Comparison of ENCODE assay signal across 7 mouse cellular contexts in genomic region chr1:72873078-72873477, GRCm38 (mm10). TPM values are rescaled to one million over a fixed set of nuclear protein-coding genes. Genes with fewer than 3 reads are reported as not detected.
DNase-seq lines count a peak whose midpoint lies in the region; ATAC-seq and TF ChIP-seq lines count a peak whose summit lies in the region.

No protein-coding gene starts in this region.

- TF ChIP-seq EP300 in stomach, postnatal 0 days (optimal IDR thresholded peaks at IDR 0.05): no peak

- peak overlapping the region; percentile 54 for H3K4me3 ChIP-seq in lung, embryonic 15.5 days
- H3K4me3 ChIP-seq in forebrain, embryonic 12.5 days (replicated peaks): peak overlapping the region; percentile 59
- peak overlapping the region; percentile 70 for H3K4me3 ChIP-seq in limb, embryonic 13.5 days
- H3K4me3 ChIP-seq in stomach, postnatal 0 days (ENCODE audit: low read depth, low read length): peak overlapping the region; percentile 65

- no peaks in the 10 kb centered on the region for H3K9me3 ChIP-seq in lung, embryonic 15.5 days
- no peaks in the 10 kb centered on the region for H3K9me3 ChIP-seq in forebrain, embryonic 12.5 days
- no peaks in the 10 kb centered on the region for H3K9me3 ChIP-seq in limb, embryonic 13.5 days
- H3K9me3 ChIP-seq in stomach, postnatal 0 days (ENCODE audit: control insufficient read depth, low read length): no peaks in the 10 kb centered on the region

- DNase-seq in lung, postnatal 4 days: no peak
- no peak for DNase-seq in stomach, postnatal 0 days (ENCODE audit: low spot score)
- no peak for DNase-seq in testis, postnatal 14 days (ENCODE audit: low spot score)
- no peak for DNase-seq in ovary, postnatal 36 days (ENCODE audit: low spot score)

- peak overlapping the region; percentile 90 for H3K27ac ChIP-seq in lung, embryonic 15.5 days
- peak overlapping the region; percentile 89 for H3K27ac ChIP-seq in forebrain, embryonic 12.5 days
- peak overlapping the region; percentile 93 for H3K27ac ChIP-seq in limb, embryonic 13.5 days
- peak overlapping the region; percentile 90 for H3K27ac ChIP-seq in stomach, postnatal 0 days (replicated peaks)

- ATAC-seq in lung, embryonic 15.5 days (ENCODE audit: borderline replicate concordance, extremely low read depth, low FRiP score, low TSS enrichment): no peak
- ATAC-seq in forebrain, embryonic 12.5 days (ENCODE audit: low FRiP score): no peak
- no peak for ATAC-seq in limb, embryonic 13.5 days (ENCODE audit: low FRiP score, low read depth)
- ATAC-seq in stomach, postnatal 0 days (ENCODE audit: low FRiP score, low TSS enrichment): no peak

- peak overlapping the region; percentile 84 for H3K4me2 ChIP-seq in lung, embryonic 15.5 days
- peak overlapping the region; percentile 85 for H3K4me2 ChIP-seq in forebrain, embryonic 12.5 days
- H3K4me2 ChIP-seq in limb, embryonic 13.5 days (replicated peaks): peak overlapping the region; percentile 92
- H3K4me2 ChIP-seq in stomach, postnatal 0 days (replicated peaks; ENCODE audit: low read depth): peak overlapping the region; percentile 80

- peaks cover 81% of the 10 kb centered on the region for H3K4me1 ChIP-seq in lung, embryonic 15.5 days
- peaks cover 68% of the 10 kb centered on the region for H3K4me1 ChIP-seq in forebrain, embryonic 12.5 days
- peaks cover 58% of the 10 kb centered on the region for H3K4me1 ChIP-seq in limb, embryonic 13.5 days
- H3K4me1 ChIP-seq in stomach, postnatal 0 days (replicated peaks; ENCODE audit: control insufficient read depth, insufficient read depth): no peaks in the 10 kb centered on the region

- TF ChIP-seq CTCF in stomach, postnatal 0 days (IDR thresholded peaks at IDR 0.05; ENCODE audit: low read depth): no peak

- H3K9ac ChIP-seq in lung, embryonic 15.5 days: peak overlapping the region; percentile 62
- H3K9ac ChIP-seq in forebrain, embryonic 12.5 days: peak overlapping the region; percentile 76
- peak overlapping the region; percentile 92 for H3K9ac ChIP-seq in limb, embryonic 13.5 days
- peak overlapping the region; percentile 77 for H3K9ac ChIP-seq in stomach, postnatal 0 days (ENCODE audit: low read length)

- no peaks in the 10 kb centered on the region for H3K36me3 ChIP-seq in lung, embryonic 15.5 days
- no peaks in the 10 kb centered on the region for H3K36me3 ChIP-seq in forebrain, embryonic 12.5 days (replicated peaks)
- H3K36me3 ChIP-seq in limb, embryonic 13.5 days: peaks cover 10% of the 10 kb centered on the region; the same call in 1 of the 2 replicates
- no peaks in the 10 kb centered on the region for H3K36me3 ChIP-seq in stomach, postnatal 0 days (ENCODE audit: control insufficient read depth, insufficient read depth, low read length)

- under 1% methylated on average over 16 of the region's 16 CpGs for WGBS in lung, embryonic 15.5 days
- WGBS in forebrain, embryonic 12.5 days: under 1% methylated on average over 16 of the region's 16 CpGs
- under 1% methylated on average over 16 of the region's 16 CpGs for WGBS in limb, embryonic 13.5 days
- under 1% methylated on average over 16 of the region's 16 CpGs for WGBS in stomach, postnatal 0 days

- H3K27me3 ChIP-seq in lung, embryonic 15.5 days: peaks cover 41% of the 10 kb centered on the region; the same call in 1 of the 2 replicates
- H3K27me3 ChIP-seq in forebrain, embryonic 12.5 days: peaks cover 11% of the 10 kb centered on the region
- H3K27me3 ChIP-seq in limb, embryonic 13.5 days: peaks cover 21% of the 10 kb centered on the region
- H3K27me3 ChIP-seq in stomach, postnatal 0 days (ENCODE audit: control insufficient read depth, insufficient read depth, low read length): no peaks in the 10 kb centered on the region

RNA-seq across cellular contexts. Expression of gene Igfbp5, which starts 1.6 kb away (rescaled TPM):
- polyA plus RNA-seq in lung, embryonic 15.5 days (2015; fragmentation: Nextera tagmentation; extraction: Ambion mirVana): 72.0 and 76.7 TPM in 2 replicates
- 55.5 and 60.0 TPM in 2 replicates for polyA plus RNA-seq in forebrain, embryonic 12.5 days (2016; fragmentation: Nextera tagmentation; extraction: Ambion mirVana)
- 129 and 140 TPM in 2 replicates for polyA plus RNA-seq in limb, embryonic 13.5 days (2015; fragmentation: Nextera tagmentation; extraction: Ambion mirVana)
- polyA plus RNA-seq in stomach, postnatal 0 days (2015; fragmentation: Nextera tagmentation; extraction: Ambion mirVana): 37.8 and 44.2 TPM in 2 replicates

RNA-seq across cellular contexts. Expression of gene Igfbp2, which starts 48.8 kb away (rescaled TPM):
- 344 and 357 TPM in 2 replicates for polyA plus RNA-seq in lung, embryonic 15.5 days (2015; fragmentation: Nextera tagmentation; extraction: Ambion mirVana)
- 427 and 524 TPM in 2 replicates for polyA plus RNA-seq in forebrain, embryonic 12.5 days (2016; fragmentation: Nextera tagmentation; extraction: Ambion mirVana)
- polyA plus RNA-seq in limb, embryonic 13.5 days (2015; fragmentation: Nextera tagmentation; extraction: Ambion mirVana): 344 and 367 TPM in 2 replicates
- 304 and 499 TPM in 2 replicates for polyA plus RNA-seq in stomach, postnatal 0 days (2015; fragmentation: Nextera tagmentation; extraction: Ambion mirVana)
